Mouse (Mus musculus): ENCODE data around the gene Mtrr. TPM values are rescaled to one million over a fixed set of nuclear protein-coding genes. Genes with fewer than 3 reads are reported as not detected.

Mtrr gene
- total RNA-seq, 2 experiments from 2014 or later = 16.0 to 16.9 TPM

DNA sequence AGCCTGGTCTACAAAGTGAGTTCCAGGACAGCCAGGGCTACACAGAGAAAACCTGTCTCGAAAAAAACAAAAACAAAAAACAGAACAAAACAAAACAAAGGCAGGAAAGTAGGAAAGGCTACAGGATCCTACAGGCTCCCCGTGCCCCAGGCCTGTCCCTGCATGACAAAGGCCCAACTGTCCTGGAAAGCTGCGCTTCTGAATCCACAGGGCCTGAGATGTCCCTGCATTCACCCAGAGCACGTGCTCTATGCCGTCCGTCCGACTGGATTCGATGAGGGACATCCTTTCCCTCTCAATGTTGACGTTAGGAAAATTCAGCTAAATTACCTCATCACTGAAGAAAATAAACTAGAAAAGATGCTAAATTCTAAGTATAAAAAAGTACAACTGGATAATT lies 13.8 kb downstream of the Mtrr start:
- DNase-seq = no peak

DNA sequence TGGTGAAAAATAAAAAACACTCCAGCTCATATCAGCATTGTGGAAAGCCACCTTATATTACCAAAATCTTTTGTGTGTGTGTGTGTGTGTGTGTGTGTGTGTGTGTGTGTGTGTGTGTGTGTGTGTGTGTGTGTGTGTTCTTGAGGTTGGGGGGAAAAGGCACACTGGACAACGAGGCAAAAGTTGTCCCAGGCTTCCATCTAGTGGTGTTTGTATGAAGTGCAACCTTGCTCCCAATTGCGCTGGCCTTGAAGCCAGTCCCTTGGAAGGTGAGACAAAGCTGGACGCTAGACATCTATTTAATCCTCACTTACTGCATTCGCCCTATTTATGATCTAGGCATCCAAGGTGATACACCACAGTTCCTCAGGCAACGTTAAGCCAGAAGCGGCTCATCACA lies 28.6 kb downstream of the Mtrr start:
- peak; percentile 17 for DNase-seq

Other genes with a start within 250 kb of the Mtrr start
- 10 to 100 TPM; 10.2 to 12.3 TPM for gene Fastkd3, start 85 bp upstream of the Mtrr start, total RNA-seq (2021)
- gene 1700001L19Rik, start 15.3 kb upstream of the Mtrr start, total RNA-seq (2021) = not detected

All from heart, postnatal 4 days (tissue).